Mouse (Mus musculus) neural tube, embryonic 10.5 days (tissue): ENCODE results near the gene Rara.
"Not testable (repeated sequence)": the region's sequence is repeated elsewhere in the genome, so short reads cannot be mapped to it uniquely, and the experiment has no call there.

Experiments used
- DNase-seq: peaks from one replicate; pipeline ENCODE4 v3.0.0-alpha.2; 2017; ENCODE audit warnings: low spot score; ENCODE audit errors: extremely low spot score

Rara gene

GRCm38 (mm10) chr11:98968079-98968478 is 40.5 kb downstream of the Rara start:
- peak; percentile 38 for DNase-seq

- peak; percentile 95 for DNase-seq
Observed at GRCm38 (mm10) chr11:98968716-98969495, 41.3 kb downstream of the Rara start.

DNA sequence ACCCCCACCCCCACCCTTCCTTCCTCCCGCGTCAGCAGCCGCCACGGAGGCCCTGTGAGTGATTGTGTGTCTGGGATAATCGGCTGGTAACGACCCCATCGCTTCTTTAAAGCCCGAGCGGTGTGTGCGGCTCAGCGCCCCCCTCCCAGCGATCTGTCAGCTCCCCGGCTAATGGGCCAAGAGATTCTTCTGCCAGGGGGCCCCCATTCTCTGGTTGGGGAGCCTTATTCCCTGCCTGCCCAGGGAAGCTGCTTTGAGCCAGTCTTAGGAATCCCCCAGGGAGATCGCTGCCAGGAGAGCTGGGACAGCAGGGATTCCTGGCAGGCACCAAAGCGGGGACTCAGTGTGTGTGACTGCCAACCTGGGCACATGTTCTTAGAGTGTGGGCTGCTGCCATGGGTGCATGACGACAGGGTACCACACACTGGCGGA is 41.9 kb downstream of the Rara start:
- DNase-seq, result peak; percentile 77

DNA sequence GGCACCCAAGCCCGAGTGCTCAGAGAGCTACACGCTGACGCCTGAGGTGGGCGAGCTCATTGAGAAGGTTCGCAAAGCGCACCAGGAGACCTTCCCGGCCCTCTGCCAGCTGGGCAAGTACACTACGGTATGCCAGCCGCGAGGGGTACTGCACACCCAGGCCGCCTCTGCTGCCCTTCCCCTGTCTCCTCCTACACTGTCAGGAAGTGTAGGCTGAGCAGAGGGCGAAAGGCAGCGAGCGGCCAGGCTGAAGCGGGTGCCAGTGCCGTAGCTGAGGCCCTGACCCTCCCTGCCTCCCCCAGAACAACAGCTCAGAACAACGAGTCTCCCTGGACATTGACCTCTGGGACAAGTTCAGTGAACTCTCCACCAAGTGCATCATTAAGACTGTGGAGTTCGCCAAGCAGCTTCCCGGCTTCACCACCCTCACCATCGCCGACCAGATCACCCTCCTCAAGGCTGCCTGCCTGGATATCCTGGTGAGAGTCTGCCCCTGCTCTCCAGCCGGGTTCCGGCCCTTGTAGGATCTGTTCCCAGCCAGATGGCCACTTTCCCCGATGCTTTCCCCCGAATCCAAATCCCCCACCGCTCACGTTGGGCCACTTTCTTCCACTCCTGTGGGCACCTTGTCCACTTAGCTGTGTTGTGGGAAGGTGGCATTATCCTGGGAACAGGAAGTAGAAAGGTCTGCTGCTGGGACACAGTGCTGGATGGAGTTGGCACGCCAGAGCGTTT is 42.7 kb downstream of the Rara start:
- DNase-seq, result no peak

DNA sequence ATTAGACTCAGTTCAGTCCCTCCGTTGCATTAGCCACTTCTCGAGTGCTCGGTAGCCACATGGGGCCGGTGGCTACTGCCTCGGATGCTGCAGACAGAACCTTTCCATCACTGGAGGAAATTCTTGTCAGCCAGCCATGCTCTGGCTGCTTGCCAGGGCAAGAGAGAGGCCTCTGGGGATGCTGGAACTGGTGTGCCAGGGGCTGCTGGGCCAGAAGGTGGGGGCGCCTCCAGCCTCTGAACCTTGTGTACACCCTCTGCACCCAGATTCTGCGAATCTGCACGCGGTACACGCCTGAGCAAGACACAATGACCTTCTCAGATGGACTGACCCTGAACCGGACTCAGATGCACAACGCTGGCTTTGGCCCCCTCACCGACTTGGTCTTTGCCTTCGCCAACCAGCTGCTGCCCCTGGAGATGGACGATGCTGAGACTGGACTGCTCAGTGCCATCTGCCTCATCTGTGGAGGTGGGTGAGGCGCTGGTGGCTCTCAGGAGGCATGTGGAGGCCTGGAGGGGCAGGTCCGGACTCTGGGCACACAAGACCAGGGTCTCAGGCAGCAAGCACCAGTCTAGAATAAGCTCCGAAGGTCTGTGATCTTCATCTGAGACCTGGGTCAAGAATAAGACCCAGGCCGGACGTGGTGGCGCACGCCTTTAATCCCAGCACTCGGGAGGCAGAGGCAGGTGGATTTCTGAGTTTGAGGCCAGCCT is 43.9 kb downstream of the Rara start:
- no peak for DNase-seq

DNA sequence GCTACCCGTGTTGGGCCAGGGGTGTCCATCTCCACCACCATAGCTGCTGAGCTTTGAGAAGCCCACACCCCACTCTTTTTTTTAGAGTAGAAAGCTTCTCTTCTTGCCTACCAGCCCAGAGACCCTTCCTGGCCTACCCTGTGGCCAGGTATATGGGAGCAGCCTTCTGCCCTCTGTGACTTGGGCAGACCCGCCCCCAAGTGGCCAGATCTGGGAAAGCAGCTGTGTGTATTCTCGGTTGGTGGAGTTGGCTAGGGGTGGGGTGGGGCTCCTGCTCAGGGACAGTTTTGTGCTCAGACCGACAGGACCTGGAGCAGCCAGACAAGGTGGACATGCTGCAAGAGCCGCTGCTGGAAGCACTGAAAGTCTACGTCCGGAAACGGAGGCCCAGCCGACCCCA is 44.6 kb downstream of the Rara start:
- DNase-seq, result peak; percentile 85

GRCm38 (mm10) chr11:98972801-98973360 is 45.3 kb downstream of the Rara start:
- DNase-seq, result no peak

GRCm38 (mm10) chr11:98973584-98973983 is 46.0 kb downstream of the Rara start:
- DNase-seq, result no peak

DNA sequence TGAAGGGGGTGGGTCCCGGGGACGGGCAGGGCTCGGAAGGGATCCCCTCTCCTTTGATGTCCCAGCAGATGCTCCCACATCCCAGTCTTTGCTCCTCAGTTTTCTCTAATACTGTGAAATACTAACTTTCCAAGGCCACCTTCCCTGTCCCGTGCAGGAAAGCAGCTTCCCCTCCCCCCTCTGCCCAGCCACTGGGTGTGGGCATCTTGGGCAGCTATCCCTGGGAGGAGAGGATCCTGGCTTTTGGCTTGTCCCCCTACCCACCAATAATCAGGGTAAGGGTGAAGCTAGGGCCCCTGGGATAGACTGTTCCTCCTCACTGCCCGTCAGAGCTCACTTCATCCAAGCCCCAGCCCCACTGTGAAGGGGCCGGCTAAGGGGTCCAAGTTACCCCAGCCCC is 46.6 kb downstream of the Rara start:
- no peak for DNase-seq

- peak; percentile 76 for DNase-seq
Observed at GRCm38 (mm10) chr11:98974871-98975719, 47.5 kb downstream of the Rara start.

- DNase-seq, result no peak
Observed at GRCm38 (mm10) chr11:98978526-98979148, 51.0 kb downstream of the Rara start.

DNA sequence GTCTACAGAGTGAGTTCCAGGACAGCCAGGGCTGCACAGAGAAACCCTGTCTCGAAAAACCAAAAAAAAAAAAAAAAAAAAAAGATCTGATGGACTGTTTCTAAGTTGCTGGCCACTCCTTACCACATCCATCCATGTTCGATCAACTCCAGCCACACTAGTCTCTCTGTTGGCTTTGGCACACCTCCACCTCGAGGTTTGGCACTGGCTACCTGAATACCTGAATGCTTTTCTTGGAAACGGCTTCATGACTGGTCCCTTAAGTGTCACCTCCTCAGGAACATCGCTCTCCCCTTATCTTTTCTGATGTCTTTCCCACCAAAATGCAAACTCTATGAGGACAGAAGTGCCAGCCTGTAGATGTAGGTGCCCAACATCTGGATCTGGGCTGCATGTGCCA is 51.7 kb downstream of the Rara start:
- DNase-seq, result no peak

GRCm38 (mm10) chr11:98981289-98981996 is 53.8 kb downstream of the Rara start:
- DNase-seq, result no peak

DNA sequence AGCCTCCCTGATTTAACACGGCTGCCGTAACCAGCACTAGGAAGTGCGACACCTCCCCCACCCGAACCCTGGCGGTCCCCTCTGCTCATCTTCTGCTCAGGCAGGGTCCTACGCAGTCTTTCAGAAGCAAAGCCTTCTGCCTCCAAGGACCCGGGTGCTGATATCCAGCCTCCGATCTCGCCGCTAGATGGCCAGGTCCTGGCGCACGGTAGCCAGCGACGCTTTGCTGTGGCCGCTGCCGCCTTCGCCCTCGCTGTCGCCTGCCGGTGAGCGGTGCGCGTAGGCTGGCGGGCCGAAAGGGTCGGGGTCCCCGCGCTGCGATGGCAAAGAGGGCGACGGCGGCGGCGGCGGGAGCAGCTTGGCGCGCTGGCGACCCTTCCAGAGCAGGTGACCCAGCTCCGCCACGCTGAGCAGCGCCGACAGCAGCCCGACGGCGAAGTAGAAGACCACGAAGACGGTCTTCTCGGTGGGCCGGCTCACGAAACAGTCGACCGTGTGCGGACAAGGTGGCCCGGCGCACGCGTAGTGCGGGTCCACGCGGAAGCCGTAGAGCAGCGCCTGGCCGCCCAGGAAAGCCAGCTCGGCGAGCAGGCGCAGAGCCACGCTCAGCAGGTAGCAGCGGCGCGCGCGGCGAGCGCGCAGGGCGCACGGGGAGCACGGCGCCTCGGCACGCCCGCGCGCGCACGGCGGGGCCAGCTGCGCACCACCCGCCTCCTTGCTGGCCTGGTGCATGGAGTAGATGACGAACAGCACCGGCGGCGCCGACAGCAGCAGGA is 54.6 kb downstream of the Rara start:
- peak; percentile 81 for DNase-seq

DNA sequence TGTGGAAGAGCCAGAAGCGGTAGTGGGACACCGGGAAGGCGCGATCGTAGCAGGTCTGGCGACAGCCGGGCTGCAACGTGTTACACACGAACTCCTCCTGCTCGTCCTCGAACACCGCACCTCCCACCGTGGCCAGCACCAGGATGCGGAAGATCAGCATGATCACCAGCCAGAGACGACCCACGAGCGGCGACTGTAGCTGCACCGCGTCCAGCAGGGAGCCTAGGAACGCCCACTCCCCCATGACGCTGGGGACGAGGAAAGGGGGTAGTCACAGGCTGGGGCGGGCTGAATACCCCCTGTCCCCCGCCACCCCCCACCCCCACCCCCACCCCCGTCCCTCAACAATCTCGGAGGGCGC is 55.1 kb downstream of the Rara start, which contains the start of gene Gjd3:
Gene Gjd3 (minus strand): TSS at position 244 of the 361 bp plus-strand sequence.
- no peak for DNase-seq

GRCm38 (mm10) chr11:98983551-98983950 is 55.9 kb downstream of the Rara start:
- DNase-seq, result no peak

DNA sequence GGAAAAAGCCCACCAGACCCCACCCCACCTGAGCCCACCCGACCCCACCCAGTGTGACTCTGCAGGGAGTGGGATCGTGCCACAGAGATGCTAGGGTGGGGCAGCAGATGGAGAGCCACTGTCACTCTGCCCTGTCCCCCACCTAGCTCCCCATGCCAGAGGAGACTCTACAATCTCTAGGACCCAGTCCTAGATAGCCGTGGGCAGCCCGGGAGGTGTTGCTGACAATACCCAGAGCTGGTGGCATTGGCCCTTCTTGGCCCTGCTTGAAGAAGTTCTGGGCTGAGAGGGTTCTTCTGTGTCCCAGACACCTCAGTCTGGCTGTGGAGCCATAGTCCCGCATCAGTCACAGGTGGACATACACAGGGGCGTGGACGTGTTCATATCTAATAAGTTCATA is 57.9 kb downstream of the Rara start:
- DNase-seq, result no peak

- DNase-seq, result not testable (repeated sequence)
Observed at GRCm38 (mm10) chr11:98988260-98988659, 60.6 kb downstream of the Rara start.

GRCm38 (mm10) chr11:98990866-98991265 is 63.2 kb downstream of the Rara start:
- no peak for DNase-seq
